Mouse (Mus musculus) CH12F3 (cell line): ENCODE measurements around the gene Zfp691.

ENCODE experiments used
- in situ Hi-C: fragments of 300-500 bp; cut with MboI; formaldehyde crosslinking; loops from 2 replicates; pipeline ENCODE4 v1.14.3; 2020; ENCODE audit warnings: low sequenced_read_pairs

Gene Zfp691

GRCm38 (mm10) chr4:119128547-119128946 is 45.4 kb downstream of the Zfp691 start:
- in situ Hi-C loops = no loop called here

GRCm38 (mm10) chr4:119127229-119127628 is 46.8 kb downstream of the Zfp691 start:
- in situ Hi-C loops = no loop called here

- in situ Hi-C loops = no loop called here
These were observed 48.3 kb downstream of the Zfp691 start for GRCm38 (mm10) chr4:119125577-119126270.

- in situ Hi-C loops = no loop called here
These were observed 49.2 kb downstream of the Zfp691 start for GRCm38 (mm10) chr4:119124771-119125273.

GRCm38 (mm10) chr4:119121249-119121648 is 52.7 kb downstream of the Zfp691 start:
- in situ Hi-C loops = no loop called here

GRCm38 (mm10) chr4:119120095-119120494 is 53.9 kb downstream of the Zfp691 start:
- in situ Hi-C loops = no loop called here
